Mouse (Mus musculus) T-helper 1 cell (primary cell): ENCODE results near the gene Man1a2.

Source experiments
- in situ Hi-C: fragments of 300-600 bp; cut with MboI, MseI; formaldehyde crosslinking; loops from one replicate; pipeline ENCODE4 v1.15.1; 2025; ENCODE audit warnings: high pct_unique_total_duplicates

The Man1a2 gene

DNA sequence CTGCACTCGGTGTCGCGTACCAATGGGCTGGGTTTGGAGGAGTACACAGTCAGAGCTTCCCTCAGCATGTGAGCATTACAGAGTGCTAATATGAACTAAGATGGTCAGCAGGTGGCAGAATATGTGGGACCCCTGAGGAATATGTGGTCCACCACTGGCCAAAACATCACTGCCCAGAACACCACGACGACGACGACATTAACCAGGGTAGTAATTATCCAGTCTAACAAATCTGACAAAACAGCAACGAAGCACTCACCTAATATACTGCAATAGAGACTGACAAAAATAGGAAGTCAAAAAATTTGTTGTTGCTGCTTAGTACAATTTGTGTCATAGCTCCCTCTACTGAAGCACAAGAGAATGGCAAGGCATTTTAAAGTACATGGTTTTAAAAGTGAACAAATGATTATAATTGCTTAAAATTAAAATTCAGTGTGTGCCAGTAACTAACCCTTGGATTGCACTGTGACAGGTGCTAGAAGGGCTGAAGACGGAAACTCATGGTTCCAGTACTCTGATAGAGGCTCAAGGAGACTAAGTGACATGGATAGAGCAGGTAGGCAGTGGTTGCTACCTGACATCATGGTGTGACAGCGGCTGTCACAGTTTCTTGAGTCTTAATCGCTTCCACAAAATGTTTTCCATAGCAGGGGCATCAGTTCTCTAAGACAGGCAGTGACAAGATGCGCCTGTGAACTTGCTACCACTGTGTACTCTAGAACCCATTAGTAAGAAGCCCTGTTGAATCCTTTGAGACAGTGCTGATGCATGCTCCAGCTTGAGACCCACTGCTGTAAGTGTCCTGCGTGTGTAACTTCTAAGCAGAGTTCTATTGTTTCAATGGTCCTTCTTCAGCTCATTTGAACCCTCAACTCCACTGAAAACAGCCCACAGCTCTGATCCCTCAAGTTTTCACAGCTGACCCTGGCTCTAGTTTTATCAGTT lies 116.6 kb downstream of the Man1a2 start:
- in situ Hi-C loops: loop anchor here (10.0 kb wide), 1 partner anchor 364 kb away; no protein-coding TSS in a partner anchor

DNA sequence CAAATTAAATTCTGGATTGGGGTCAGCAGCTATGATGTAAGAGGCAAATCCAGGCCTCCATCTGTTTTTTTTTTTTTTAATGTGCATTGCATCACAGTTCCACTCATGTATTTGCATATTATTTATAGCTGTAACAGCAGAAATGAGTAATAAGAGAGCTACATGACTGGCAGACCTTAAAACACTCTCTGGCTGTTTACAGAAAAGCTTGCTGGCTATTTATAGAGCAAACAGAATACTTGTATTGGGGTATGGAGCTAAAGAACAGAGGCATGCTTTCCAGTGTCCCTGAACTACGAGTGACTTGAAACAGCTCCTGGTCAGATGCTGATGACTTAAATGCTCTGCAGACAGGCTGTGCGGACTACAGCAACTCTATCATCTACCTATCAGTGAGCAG lies 121.7 kb downstream of the Man1a2 start:
- in situ Hi-C loops: loop anchor here (10.0 kb wide), 1 partner anchor 359 kb away; no protein-coding TSS in a partner anchor

DNA sequence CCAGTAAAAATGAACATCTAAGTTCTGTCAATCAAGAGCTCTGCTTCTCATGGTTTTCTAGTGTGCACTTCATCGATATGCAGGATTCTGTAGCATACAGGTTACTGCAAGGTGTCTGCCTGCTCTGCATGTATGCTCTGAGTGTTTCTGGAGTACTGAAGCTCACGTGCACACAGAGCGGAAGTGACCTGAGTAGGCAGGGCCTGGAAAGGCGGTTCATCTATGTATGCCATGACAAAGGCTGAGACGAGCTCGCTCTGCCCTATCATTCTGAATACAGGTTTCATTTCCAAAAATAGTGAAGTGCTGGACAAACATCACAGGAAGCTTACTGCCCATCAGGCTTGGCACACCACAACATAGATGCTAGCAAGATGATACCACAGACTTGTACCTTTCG lies 122.8 kb downstream of the Man1a2 start:
- in situ Hi-C loops: loop anchor here (10.0 kb wide), 1 partner anchor 358 kb away; no protein-coding TSS in a partner anchor

DNA sequence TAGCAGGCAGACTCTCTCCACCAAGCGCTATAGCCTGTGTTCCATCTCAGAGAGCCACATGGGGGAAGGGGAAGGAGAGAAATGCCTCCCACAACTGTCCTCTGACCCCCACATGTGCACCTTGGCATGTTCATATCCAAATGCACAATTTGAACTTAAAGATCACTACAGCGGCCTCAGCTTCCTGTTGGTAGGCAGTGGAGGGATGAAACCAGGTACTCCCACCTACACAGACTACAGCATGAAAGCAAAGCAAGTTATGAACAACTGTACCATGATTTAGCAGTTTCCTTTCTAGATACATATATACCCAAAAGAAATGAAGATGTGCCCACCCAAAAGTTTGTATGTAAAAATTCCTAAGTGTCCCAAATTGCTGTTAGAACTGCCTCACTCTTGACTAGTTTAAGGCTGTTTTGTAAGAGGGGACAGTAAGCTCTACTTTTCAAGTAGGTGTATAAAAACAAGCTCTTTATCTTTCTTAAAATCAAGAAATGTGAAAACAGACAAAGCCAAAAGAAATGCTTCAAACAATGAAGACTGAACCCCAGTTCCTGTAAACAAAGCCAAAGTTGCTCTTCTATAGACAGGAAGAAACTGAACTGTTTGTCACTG lies 123.6 kb downstream of the Man1a2 start:
- in situ Hi-C loops: loop anchor here (10.0 kb wide), 1 partner anchor 357 kb away; no protein-coding TSS in a partner anchor

DNA sequence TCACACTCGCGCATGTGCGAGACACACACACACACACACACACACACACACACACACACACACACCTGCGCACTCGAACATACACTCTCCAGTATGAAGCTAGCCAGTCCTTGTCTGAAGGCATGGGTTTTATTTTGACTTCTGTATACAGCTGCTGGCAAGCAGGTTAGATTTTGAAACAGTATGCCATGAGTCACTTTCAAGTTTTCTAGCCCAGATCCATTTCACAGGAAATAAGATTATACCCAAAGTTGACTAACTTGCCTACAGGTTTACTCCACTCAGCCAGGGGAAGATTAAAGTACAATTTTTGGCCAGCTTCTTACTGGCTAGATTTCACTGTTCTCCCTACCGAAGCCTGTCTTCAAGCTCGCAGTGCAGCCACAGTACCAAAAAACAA lies 125.9 kb downstream of the Man1a2 start:
- in situ Hi-C loops: no loop called here

DNA sequence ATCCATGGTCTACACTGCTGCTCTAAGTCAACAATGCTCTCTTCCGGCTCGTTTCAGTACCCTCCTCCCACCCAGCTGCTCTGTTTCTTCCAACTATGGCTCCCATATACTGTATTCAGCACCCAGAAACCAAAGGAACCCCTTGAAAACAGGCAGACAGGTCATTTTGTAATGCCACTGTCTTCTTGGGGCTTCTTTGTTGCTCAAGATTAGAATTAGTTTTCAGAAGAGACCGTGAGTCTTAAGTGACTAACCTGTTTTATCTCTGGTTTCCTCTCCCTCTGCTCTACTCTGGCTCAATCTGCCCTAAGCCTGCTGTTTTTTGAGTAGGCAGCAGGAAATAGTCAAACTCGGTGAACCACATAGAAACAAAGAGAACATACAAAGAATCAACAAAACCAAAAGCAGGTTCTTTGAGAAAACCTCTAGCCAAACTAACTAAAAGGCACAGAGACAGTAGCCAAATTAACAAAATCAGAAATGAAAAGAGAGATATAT lies 127.0 kb downstream of the Man1a2 start:
- in situ Hi-C loops: no loop called here

DNA sequence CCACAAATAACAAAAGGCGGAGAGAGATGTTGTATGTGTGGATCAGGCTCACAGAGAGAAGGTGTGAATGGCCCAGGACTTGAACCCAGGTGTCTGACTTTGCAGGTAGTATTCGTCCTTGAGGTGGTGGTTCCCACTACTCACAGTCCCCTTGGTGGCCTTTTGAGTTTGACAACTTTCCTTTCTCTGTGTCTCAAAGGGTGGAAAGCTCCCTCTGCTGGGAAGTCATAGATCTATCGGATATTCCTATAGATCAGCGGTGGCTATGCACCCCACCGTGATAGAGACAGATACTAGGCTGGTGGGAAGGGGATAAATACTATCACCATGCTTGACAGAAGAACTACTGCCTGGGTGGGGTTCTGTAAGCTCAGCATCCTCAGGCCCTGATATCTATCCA lies 130.5 kb downstream of the Man1a2 start:
- in situ Hi-C loops: loop anchor here (5.0 kb wide), 1 partner anchor 133 kb away; no protein-coding TSS in a partner anchor

DNA sequence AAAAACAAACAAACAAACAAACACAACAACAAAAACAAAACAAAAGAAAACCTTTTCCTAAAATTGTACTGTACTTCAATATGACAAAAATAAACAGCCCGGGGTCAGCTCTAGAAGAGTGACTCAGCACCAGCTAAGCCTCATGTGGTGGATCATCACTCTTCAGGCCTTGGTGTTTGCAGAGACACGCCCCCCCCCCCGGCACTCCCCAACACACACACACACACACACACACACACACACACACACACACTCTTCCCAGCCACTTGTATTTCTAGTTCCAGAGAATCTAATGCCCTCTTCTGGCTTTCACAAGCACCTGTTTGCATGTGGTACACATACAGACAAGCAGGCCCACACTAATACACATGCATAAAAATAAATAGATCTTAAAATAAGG lies 133.1 kb downstream of the Man1a2 start:
- in situ Hi-C loops: loop anchor here (5.0 kb wide), 1 partner anchor 130 kb away; no protein-coding TSS in a partner anchor

DNA sequence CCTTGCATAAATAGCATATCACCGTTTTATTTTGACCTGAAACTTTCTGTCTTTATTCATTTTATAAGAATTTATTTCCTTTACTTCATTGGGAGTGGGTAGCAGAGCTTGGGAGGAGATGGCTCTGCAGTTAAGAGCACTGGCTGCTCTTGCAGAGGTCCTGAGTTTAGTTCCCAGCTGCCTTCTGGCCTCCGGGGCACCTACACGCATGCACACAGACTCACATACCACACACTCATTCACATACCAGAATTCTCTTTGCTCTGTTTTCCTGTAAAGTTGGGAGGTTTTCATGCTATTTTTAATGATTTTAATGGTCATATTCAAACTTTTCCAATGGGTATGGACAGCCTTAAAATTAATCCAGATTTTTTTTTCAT lies 137.4 kb downstream of the Man1a2 start:
- in situ Hi-C loops: no loop called here

DNA sequence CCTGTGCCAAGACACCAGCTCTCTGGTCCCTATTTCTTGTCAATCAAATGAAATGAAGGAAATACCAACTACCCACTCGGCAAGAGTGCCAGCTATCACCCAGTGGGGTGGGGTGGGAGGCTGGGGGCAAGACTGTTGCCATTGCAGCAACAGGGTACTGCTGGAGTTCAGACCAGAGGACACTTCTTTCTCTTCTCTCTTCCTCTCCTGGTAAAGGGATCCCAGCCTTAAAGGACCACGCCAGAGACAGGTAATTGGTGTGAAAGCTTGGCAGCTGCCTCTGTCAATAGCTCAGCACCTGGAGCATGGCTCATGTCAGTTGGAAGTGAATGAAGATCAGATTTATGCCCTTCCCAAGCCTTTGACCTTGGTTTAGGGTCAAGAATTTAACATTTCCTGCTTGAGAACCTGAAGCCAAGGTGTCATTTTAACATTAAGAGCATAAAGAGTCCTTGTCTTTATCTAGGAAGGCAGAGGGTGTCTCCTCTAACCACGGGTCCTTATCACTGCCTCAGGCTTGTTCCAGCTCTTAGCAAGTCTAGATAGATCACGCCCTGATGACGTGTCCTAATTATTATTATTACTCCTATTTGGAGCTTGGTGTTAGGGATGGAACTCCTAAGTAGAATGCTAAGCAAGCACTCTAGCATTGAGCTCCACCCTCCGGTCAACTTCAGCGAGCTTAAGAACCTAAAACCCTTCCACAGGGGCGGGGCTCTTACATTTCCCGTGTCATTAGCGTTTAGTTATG lies 138.0 kb downstream of the Man1a2 start:
- in situ Hi-C loops: no loop called here

DNA sequence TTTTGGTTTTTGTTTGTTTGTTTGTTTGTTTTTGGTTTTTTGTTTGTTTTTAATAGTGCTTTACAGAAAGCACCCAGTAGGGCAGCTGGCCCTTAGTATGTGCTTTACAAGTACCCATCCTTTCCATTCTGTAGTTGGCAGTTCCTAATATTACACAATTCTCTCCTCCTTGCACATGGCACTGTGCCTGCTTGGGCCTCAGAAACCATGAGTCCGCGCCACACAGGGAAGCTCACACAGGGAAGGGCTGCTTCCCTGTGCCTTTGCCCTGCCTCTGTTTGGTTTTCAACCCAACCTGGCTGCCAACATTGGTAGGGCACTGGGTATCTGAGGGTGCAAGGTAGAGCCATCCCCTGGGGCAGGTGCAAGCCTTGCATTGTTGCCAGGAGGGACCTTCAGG lies 148.6 kb downstream of the Man1a2 start:
- in situ Hi-C loops: no loop called here

DNA sequence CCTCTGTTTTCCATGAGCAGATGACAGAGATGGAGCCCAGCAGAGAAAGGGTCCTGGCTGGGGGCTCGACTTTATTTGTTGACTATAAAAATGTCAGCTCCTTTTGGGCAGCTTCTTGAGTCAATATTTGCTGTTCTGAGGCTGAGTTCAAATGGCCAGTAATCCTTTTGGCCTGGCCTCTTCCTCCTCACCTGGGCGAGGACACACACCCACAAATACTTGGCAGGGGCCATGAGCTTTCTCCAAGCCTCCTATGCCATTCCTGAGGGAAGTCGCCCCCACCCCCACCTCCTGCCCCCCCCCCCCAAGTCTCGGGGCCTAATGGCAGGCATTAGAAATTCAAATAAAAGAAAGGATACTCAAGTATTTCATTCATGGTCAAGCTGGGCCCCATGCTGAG lies 149.4 kb downstream of the Man1a2 start:
- in situ Hi-C loops: no loop called here

DNA sequence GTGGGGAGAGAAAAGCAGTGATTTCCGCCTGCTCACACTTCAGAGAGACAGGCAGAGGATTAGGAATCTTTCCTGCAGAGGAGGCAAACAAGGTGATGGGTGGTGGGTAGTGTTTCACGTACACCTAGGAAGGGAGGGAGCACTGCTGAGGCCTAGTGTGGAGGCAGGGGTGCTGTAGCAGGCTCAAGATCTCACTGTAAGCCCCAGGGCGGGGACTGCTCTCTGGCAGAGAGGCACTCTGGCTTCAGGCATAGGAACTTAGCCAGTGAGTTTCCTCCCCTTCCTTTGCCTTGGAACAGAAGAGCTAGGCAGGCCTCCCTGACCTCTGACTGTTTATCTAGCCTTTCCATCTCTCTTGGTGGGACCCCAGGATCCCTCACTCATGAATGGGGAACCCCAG lies 150.0 kb downstream of the Man1a2 start:
- in situ Hi-C loops: no loop called here

DNA sequence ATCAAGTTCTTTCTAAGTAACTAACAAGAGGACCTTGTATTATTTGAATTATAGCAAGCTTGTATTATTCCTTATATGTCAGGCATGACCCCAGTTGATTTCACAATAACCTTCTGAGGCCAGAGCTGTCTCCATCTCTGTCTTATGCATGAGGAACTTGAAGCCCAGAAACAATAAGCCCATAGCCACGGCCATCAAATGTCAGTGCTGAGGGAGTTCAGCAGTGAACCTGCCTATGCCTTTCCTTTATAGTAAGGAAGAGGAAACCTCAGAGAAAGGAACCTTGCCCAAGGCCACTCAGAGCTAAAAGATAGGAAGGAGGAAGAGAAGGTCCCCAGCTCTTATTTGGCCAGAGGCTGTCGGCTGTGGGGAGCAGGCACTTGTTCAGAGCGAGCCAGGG lies 150.9 kb downstream of the Man1a2 start:
- in situ Hi-C loops: no loop called here

DNA sequence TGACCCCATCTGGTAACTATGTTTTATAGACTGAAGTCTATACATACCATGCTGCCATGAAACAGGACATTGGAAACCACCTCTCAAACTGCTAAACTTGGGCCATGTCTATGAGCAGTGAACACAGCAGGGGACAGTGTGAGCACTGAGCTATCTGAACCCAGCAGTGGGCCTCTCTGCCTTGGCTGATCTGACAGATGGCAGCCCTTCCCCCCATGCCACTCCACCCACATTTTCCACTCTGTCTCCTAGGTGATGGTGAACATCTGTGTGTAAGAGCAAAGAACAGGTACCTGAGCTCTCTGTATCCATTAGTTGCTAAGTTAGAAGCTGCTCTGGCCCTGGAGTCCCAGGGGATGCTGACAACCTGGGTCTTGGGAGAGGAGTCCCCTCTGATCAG lies 151.9 kb downstream of the Man1a2 start:
- in situ Hi-C loops: no loop called here

DNA sequence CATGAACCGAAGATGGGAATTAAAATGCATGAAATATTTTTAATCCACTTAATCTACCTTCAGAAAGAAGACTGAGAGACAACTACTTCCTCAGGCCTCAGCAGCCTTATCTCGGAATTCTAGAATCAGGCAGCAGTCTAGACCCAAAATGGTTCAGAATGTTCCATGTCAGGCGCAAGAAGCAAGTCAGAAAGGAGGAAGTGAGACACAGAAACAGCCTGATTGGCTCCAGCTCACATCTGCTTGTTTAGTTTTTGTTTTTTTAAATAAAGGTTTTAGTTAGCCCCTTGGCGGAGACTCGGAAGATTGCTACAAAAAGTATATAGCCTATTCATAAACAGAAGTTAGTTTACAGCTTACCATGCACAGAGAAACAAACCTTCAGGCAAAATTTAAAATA lies 154.4 kb downstream of the Man1a2 start:
- in situ Hi-C loops: no loop called here

DNA sequence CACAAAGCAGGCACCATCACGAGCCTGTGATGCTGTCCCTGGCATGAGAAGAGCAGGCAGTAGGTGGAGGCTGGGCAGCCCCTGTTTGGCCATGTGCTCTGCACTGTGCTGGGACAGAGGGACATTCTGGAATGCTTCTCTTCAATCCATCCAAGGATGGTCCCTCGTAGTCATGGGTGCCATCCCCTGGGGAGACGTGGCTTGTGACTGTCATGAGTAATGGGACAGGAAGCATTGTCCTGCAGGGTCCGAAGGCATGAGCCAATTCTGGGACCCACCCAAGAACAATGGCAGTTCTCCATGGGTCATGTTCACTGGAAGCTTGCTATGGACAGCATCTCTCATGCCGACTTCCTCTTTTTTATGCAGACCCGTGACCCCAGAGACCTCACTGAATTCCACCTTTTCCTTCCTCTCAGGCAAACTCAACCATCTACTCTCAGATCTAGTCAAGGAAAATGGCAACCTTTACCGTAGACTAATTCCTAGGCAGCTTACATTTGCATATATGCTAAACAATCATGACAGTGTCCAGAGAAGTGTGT lies 155.0 kb downstream of the Man1a2 start:
- in situ Hi-C loops: no loop called here

DNA sequence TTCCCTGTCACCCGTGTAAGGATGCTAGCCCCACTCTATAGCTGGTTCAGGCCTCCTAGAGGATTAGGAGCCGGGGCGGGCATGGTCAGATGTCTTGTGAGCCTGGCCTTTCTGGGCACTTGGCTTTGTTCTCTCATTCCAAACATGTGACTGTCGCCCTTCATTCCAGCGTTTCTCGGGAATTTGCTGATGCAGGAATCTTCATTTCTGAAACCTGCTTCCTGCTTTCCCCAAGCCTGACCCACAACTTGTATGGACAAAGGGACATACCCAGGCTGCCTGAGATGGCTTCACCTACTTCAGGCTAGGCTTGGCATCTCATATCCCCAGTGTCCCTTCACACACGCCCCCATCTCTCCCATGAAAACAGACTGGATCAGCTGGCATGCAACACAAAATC lies 162.6 kb downstream of the Man1a2 start:
- in situ Hi-C loops: no loop called here

DNA sequence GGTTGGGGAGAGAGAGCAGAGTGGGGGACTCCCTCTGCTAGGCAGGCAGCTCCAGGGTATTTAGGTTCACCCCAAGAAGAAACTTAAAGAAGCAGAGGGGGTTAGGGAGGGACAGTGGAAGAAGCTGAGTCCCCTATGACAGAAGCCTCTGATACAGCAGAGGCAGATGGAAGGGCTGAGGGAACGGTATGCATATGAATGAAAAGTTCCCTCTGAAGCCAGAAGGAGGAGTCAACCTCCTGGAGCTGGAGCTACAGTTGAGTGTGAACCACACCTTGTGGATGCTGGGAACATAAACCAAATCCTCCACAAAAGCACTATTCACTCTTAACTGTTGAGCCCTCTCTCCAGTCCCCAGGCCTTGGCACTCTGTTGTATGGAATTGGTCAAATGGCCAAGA lies 163.7 kb downstream of the Man1a2 start:
- in situ Hi-C loops: no loop called here

DNA sequence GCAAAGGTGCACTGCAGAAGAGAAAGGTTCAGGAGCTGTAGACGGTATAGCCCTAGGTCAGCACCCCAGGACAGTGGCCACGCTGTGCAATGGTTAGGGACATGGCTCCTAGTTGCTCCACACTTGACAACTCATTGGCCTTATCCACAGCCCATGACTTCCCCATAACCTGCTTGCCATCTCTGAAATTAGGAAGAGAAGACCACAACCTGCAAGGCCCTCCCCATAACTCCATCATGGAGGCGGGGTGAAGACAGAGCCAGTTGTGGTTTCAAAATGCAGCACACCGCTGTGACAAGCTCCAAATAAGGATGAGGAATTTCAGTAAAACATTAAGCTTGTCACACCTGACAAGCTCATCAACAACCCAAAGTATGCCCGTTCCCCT lies 169.6 kb downstream of the Man1a2 start:
- in situ Hi-C loops: no loop called here

DNA sequence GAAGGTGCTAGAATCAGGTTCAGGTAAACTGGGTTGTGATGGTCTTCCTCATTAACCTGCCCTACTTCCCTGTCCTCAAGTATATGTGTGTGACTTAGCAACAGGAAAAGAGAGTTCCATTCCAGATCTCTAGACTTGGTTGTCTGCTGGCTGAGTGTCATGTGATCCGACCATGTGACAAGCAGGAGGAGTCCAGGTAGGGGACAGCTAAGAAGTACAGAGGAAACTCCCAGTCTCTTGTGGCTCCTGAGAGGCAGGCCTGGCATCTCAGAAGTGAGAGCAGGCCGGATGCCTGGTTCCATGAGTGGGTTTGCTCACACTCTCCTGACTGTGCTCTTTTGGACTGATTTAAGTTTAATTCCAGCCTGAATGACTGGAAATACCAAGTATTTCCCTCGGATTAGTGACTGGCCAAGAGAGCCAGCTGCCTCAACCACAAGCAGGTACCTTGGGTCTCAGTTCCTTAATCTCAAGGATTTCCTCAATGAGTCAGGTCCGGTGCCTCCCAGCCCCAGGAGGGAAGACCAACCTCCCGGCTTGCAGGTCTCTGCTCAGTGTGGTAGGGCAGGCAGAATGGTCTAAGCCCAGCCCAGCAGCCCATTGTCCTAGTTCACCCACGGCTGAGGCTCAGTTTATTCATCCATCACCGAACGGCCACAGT lies 170.1 kb downstream of the Man1a2 start:
- in situ Hi-C loops: no loop called here
